Mouse (Mus musculus) heart, adult 2 months (tissue): ENCODE measurements around the gene Tnk2.

Experiments used
- CTCF ChIP-seq: fragments of 200-600 bp; IDR thresholded peaks from 2 replicates; pipeline ENCODE4 v1.8.1; 2022; ENCODE audit warnings: antibody characterized with exemption, mild to moderate bottlenecking, moderate library complexity
- EP300 ChIP-seq: fragments of 200-500 bp; IDR thresholded peaks from 2 replicates; pipeline ENCODE4 v1.6.1; 2011; ENCODE audit warnings: low read depth, low read length, control low read depth; ENCODE audit not compliant: insufficient read depth
- POLR2A ChIP-seq: fragments of 200-500 bp; IDR thresholded peaks from 2 replicates; pipeline ENCODE4 v1.6.1; 2011; ENCODE audit warnings: mild to moderate bottlenecking, low read depth, low read length, control low read depth; ENCODE audit not compliant: insufficient read depth

DNA sequence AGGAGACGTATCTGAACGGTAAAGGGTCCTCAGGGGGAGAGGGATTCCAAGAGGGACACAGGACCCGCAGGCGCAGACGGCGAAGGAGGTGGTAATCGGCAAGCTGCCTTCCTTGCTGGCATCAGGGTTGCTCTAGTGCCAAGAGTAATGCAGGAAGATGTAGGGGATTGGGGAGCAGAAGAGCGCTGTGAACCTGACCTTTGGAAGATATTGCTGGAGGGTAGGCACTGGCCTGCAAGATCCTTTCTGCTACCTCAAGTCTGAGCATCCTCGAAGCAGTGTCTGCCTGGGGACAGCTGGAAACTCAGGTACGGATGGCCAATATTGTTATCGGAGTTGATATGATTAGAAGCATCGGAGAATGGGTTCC, 1.1 kb downstream of the Tnk2 start:
- TF ChIP-seq CTCF (no peak), POLR2A (no peak), EP300 (no peak)
